Mouse (Mus musculus): Measurements from ENCODE around the gene Gm10959.

GRCm38 (mm10) chr3:122920572-122921435 lies 1.6 kb upstream of the Gm10959 start:
- TF ChIP-seq POLR2A (IDR thresholded peaks at IDR 0.05; ENCODE audit: control insufficient read depth in 1 of 2, insufficient read depth in 1 of 2, low read depth in 1 of 2, low read length in 2 of 2, poor library complexity in 1 of 2) (no peak), MAFK (IDR thresholded peaks at IDR 0.05; ENCODE audit: borderline replicate concordance, low read depth, low read length) (no peak), E2F4 (IDR thresholded peaks at IDR 0.05; ENCODE audit: borderline replicate concordance, low read depth, low read length) (no peak), TBP (IDR thresholded peaks at IDR 0.05; ENCODE audit: low read depth, low read length) (0 out of 2 replicates have a peak, but pooled peaks have one; percentile 22), ZKSCAN1 (IDR thresholded peaks at IDR 0.05; ENCODE audit: low read depth, low read length) (no peak), CHD2 (IDR thresholded peaks at IDR 0.05; ENCODE audit: low read length) (no peak)
